Mouse (Mus musculus) MEL (cell line): ENCODE data around the gene Sema3f. TPM values are rescaled to one million over a fixed set of nuclear protein-coding genes. Genes with fewer than 3 reads are reported as not detected.

Experiments
- DNase-seq: peaks from one replicate; pipeline ENCODE4 v3.0.0; 2011; ENCODE audit warnings: low read depth, low spot score
- H3K27ac ChIP-seq: 2 replicates; pipeline ENCODE4 v1.5.1; 2012; ENCODE audit warnings: low read depth, mild to moderate bottlenecking, control low read depth, low read length, moderate library complexity; ENCODE audit not compliant: control insufficient read depth
- H3K27me3 ChIP-seq, 2 experiments: fragments of 150-350 bp in 1 of 2; sonication (generic) in 1 of 2; 2 replicates each; pipeline ENCODE4 v1.6.1; 2012; ENCODE audit warnings: low read length in 2 of 2, mild to moderate bottlenecking in 2 of 2, improper control_type of control experiment in 1 of 2, moderate library complexity in 1 of 2; ENCODE audit not compliant: insufficient read depth in 2 of 2, control insufficient read depth in 1 of 2
- H3K36me3 ChIP-seq, 2 experiments: 2 replicates each; pipeline ENCODE4 v1.6.1; 2012 to 2014; ENCODE audit warnings: low read length in 2 of 2, improper control_type of control experiment in 1 of 2, inconsistent platforms in 1 of 2, mild to moderate bottlenecking in 1 of 2; ENCODE audit not compliant: insufficient read depth in 2 of 2, control insufficient read depth in 1 of 2
- H3K4me1 ChIP-seq, 2 experiments: fragments of 150-350 bp in 1 of 2; sonication (generic) in 1 of 2; 2 replicates each; pipeline ENCODE4 v1.6.1; 2012; ENCODE audit warnings: low read length in 2 of 2, improper control_type of control experiment in 1 of 2, mild to moderate bottlenecking in 1 of 2; ENCODE audit not compliant: insufficient read depth in 2 of 2, control insufficient read depth in 1 of 2
- H3K4me3 ChIP-seq, 2 experiments: fragments of 150-350 bp in 1 of 2; sonication (generic) in 1 of 2; 2 replicates each; pipeline ENCODE4 v1.5.1; 2012; ENCODE audit warnings: low read depth in 2 of 2, low read length in 2 of 2, mild to moderate bottlenecking in 2 of 2, moderate library complexity in 2 of 2, control low read depth in 1 of 2, improper control_type of control experiment in 1 of 2; ENCODE audit not compliant: control insufficient read depth in 1 of 2, insufficient read depth in 1 of 2
- H3K79me2 ChIP-seq: 2 replicates; pipeline ENCODE4 v1.6.1; 2012; ENCODE audit warnings: mild to moderate bottlenecking, low read length, moderate library complexity; ENCODE audit not compliant: control insufficient read depth, poor library complexity, insufficient read depth
- H3K9ac ChIP-seq: 2 replicates; pipeline ENCODE4 v1.6.1; 2012; ENCODE audit warnings: low read depth, mild to moderate bottlenecking, control low read depth, low read length, moderate library complexity; ENCODE audit not compliant: control insufficient read depth, poor library complexity, severe bottlenecking
- H3K9me3 ChIP-seq: fragments of 150-350 bp; sonication (generic); replicated peaks from 2 replicates; pipeline ENCODE4 v1.6.1; 2012; ENCODE audit warnings: mild to moderate bottlenecking, low read length, improper control_type of control experiment, moderate library complexity; ENCODE audit not compliant: insufficient read depth
- CHD2 ChIP-seq: IDR thresholded peaks from 2 replicates; pipeline ENCODE4 v1.6.1; 2011; ENCODE audit warnings: low read length, improper control_type of control experiment
- CTCF ChIP-seq, 3 experiments: IDR thresholded peaks in 2 of 3; conservative IDR thresholded peaks in 1 of 3; 2 replicates each; pipeline ENCODE4 v1.5.1; 2011 to 2012; ENCODE audit warnings: low read length in 3 of 3, low read depth in 2 of 3, mild to moderate bottlenecking in 2 of 3, improper control_type of control experiment in 1 of 3, inconsistent platforms in 1 of 3, mixed read lengths in 1 of 3, moderate library complexity in 1 of 3; ENCODE audit not compliant: control insufficient read depth in 1 of 3, insufficient read depth in 1 of 3, poor library complexity in 1 of 3, severe bottlenecking in 1 of 3
- E2F4 ChIP-seq: IDR thresholded peaks from 2 replicates; pipeline ENCODE4 v1.6.1; 2011; ENCODE audit warnings: low read depth, low read length, improper control_type of control experiment, borderline replicate concordance
- ETS1 ChIP-seq: IDR thresholded peaks from 2 replicates; pipeline ENCODE4 v1.6.1; 2012; ENCODE audit warnings: low read depth, mild to moderate bottlenecking, inconsistent platforms, low read length, improper control_type of control experiment, moderate library complexity
- HCFC1 ChIP-seq: IDR thresholded peaks from 2 replicates; pipeline ENCODE4 v1.6.1; 2012; ENCODE audit warnings: low read depth, mild to moderate bottlenecking, inconsistent platforms, low read length, improper control_type of control experiment, moderate library complexity
- MEF2A ChIP-seq: IDR thresholded peaks from 2 replicates; pipeline ENCODE4 v1.6.1; 2014; ENCODE audit warnings: low read depth, mild to moderate bottlenecking, inconsistent platforms, low read length, improper control_type of control experiment; ENCODE audit not compliant: poor library complexity, insufficient replicate concordance, severe bottlenecking; ENCODE audit errors: extremely low read depth
- MXI1 ChIP-seq: IDR thresholded peaks from 2 replicates; pipeline ENCODE4 v1.6.1; 2011; ENCODE audit warnings: mild to moderate bottlenecking, low read depth, low read length, improper control_type of control experiment
- MYB ChIP-seq: IDR thresholded peaks from 2 replicates; pipeline ENCODE4 v1.6.1; 2011; ENCODE audit warnings: mild to moderate bottlenecking, low read depth, low read length, improper control_type of control experiment
- POLR2AphosphoS5 ChIP-seq: IDR thresholded peaks from 2 replicates; pipeline ENCODE4 v1.6.1; 2012; ENCODE audit warnings: low read depth, borderline replicate concordance, mild to moderate bottlenecking, inconsistent platforms, low read length, moderate library complexity, mixed read lengths
- RAD21 ChIP-seq: IDR thresholded peaks from 2 replicates; pipeline ENCODE4 v1.6.1; 2011; ENCODE audit warnings: mild to moderate bottlenecking, low read depth, low read length, improper control_type of control experiment
- TBP ChIP-seq: IDR thresholded peaks from 2 replicates; pipeline ENCODE4 v1.8.0; 2011; ENCODE audit warnings: low read depth, low read length, improper control_type of control experiment
- TCF12 ChIP-seq: IDR thresholded peaks from 2 replicates; pipeline ENCODE4 v1.6.1; 2014; ENCODE audit warnings: low read depth, mild to moderate bottlenecking, inconsistent platforms, low read length, improper control_type of control experiment, moderate library complexity
- USF1 ChIP-seq: IDR thresholded peaks from 2 replicates; pipeline ENCODE4 v1.6.1; 2014; ENCODE audit warnings: low read depth, mild to moderate bottlenecking, inconsistent platforms, low read length, improper control_type of control experiment, moderate library complexity
- USF2 ChIP-seq, 2 experiments: IDR thresholded peaks; 2 replicates each; pipeline ENCODE4 v1.6.1; 2011 to 2012; ENCODE audit warnings: improper control_type of control experiment in 2 of 2, low read length in 2 of 2, borderline replicate concordance in 1 of 2, inconsistent platforms in 1 of 2, low read depth in 1 of 2, mild to moderate bottlenecking in 1 of 2; ENCODE audit not compliant: insufficient read depth in 1 of 2
- ZKSCAN1 ChIP-seq: IDR thresholded peaks from 2 replicates; pipeline ENCODE4 v1.6.1; 2012; ENCODE audit warnings: low read depth, mild to moderate bottlenecking, inconsistent platforms, low read length, improper control_type of control experiment, moderate library complexity
- ZNF384 ChIP-seq: IDR thresholded peaks from 2 replicates; pipeline ENCODE4 v1.6.1; 2012; ENCODE audit warnings: low read depth, mild to moderate bottlenecking, inconsistent platforms, low read length, improper control_type of control experiment
- polyA plus RNA-seq, 2 experiments: library from polyadenylated mRNA; stranded (reverse) in 1 of 2; unstranded in 1 of 2; fragments of >175 nt in 1 of 2; fragments of >200 nt in 1 of 2; gene quantifications; 2 replicates each; pipeline versions ENCODE4 v1.2.1 to v1.2.4; 2012; ENCODE audit warnings: low replicate concordance in 2 of 2, low read depth in 1 of 2; ENCODE audit not compliant: insufficient read length in 2 of 2, insufficient read depth in 1 of 2, missing spikeins in 1 of 2
- total RNA-seq: library from RNA; depleted of rRNA; stranded (reverse); fragments of 300-350 nt; gene quantifications from 2 replicates; pipeline ENCODE4 v1.2.3, GENCODE M21; 2012; rRNA removed

Sema3f gene
- total and polyA plus RNA-seq, 3 experiments = not detected

DNA sequence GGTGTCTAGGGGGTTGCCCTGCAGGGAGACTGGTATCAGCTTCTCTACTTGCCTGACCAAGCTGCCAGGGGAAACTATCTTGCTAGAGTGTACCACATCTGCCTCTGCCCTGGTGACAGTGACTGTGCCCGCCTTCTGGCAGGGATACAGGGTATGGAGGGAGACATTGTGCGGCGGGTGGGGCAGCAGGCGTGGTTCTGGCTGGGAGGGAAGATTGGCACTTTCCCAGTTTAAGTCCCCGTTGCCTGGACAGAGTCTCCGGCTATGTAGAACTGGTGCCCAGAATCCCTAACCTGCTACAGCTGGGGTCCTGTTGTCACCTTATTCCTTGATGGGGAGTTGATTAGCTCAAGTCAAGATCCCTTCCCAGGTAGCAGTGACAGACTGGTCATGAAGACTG lies 77.8 kb downstream of the Sema3f start:
- peak overlapping the region; percentile 73 to 88; a peak in 3 of 4 replicates for H3K4me3 ChIP-seq
- peak overlapping the region; percentile 94 for H3K27ac ChIP-seq
- H3K9me3 ChIP-seq = no peaks in the 10 kb centered on the region
- H3K4me1 ChIP-seq = peaks cover 5 to 27% of the 10 kb centered on the region in 2 experiments; a peak in 3 of 4 replicates
- DNase-seq = peak; percentile 45
- peaks cover 56% of the 10 kb centered on the region for H3K79me2 ChIP-seq
- peaks cover 0 to 19% of the 10 kb centered on the region in 2 experiments; a peak in 2 of 4 replicates for H3K36me3 ChIP-seq
- H3K9ac ChIP-seq = peak overlapping the region; percentile 98
- TF ChIP-seq USF1 = no peak
- TF ChIP-seq ETS1 = no peak
- TF ChIP-seq POLR2AphosphoS5 = no peak
- no peak for TF ChIP-seq TBP
- no peak for TF ChIP-seq ZKSCAN1
- TF ChIP-seq MYB = no peak
- TF ChIP-seq ZNF384 = no peak
- TF ChIP-seq USF2 (IDR thresholded peaks at IDR 0.05; ENCODE audit: borderline replicate concordance in 1 of 2, insufficient read depth in 1 of 2, low read depth in 1 of 2, low read length in 2 of 2) = no peak
- no peak for TF ChIP-seq TCF12
- no peak for TF ChIP-seq RAD21
- TF ChIP-seq CHD2 = no peak
- no peaks in the 10 kb centered on the region for H3K27me3 ChIP-seq

DNA sequence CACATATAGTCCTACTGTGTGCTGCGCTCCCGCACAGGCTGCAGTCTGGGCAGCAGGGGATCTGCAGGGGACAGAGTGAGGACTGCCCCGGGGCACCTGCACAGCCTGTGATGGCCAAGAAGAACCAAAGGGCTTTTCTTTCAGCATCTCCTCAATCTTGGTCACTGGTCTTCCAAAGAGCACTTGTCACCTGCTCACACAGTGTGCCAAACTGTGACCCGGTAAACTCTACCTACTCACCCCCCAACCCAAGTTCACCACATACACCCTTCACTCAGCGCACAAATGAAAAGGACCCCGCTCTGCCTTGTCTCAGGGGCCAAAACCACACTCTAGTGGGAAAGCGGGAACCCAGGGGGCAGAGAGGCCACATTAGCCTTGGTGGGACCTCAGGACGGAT lies 78.4 kb downstream of the Sema3f start:
- Histone ChIP-seq H3K36me3 (peaks cover 0 to 19% of the 10 kb centered on the region in 2 experiments; a peak in 2 of 4 replicates), H3K79me2 (peaks cover 60% of the 10 kb centered on the region), H3K9me3 (no peaks in the 10 kb centered on the region), H3K4me3 (no peak overlapping the region), H3K9ac (no peak overlapping the region), H3K27me3 (no peaks in the 10 kb centered on the region), H3K27ac (peak overlapping the region; percentile 16; the same call in 1 of the 2 replicates), H3K4me1 (peaks cover 5 to 27% of the 10 kb centered on the region in 2 experiments; a peak in 3 of 4 replicates)
- TF ChIP-seq MXI1 (no peak), HCFC1 (no peak), E2F4 (no peak), MEF2A (no peak), CTCF (IDR thresholded peaks at IDR 0.05 in 2 of 3, conservative IDR thresholded peaks at IDR 0.05 in 1 of 3; ENCODE audit: control insufficient read depth in 1 of 3, insufficient read depth in 1 of 3, low read depth in 2 of 3, low read length in 3 of 3, poor library complexity in 1 of 3, severe bottlenecking in 1 of 3) (no peak), ZKSCAN1 (peak; percentile 88; the same call in 1 of the 2 replicates), USF1 (no peak)
- DNase-seq = no peak

Other genes with a start within 250 kb of the Sema3f start
- 26.0 and 34.6 TPM in 2 replicates for gene Tmem115, start 176.5 kb downstream of the Sema3f start, total RNA-seq
- gene Tmem115, start 176.5 kb downstream of the Sema3f start, polyA plus RNA-seq = 10 to 100 TPM in 1 of 2 experiments, not detected in 1; 39.3 TPM
- gene Cyb561d2, start 168.3 kb downstream of the Sema3f start, total RNA-seq = 38.1 and 38.3 TPM in 2 replicates
- gene Cyb561d2, start 168.3 kb downstream of the Sema3f start, polyA plus RNA-seq = 10 to 100 TPM in 1 of 2 experiments, not detected in 1; 37.8 TPM
- 23.2 and 25.4 TPM in 2 replicates for gene Nprl2, start 168.2 kb downstream of the Sema3f start, total RNA-seq
- 10 to 100 TPM in 1 of 2 experiments, not detected in 1; 30.2 TPM for gene Nprl2, start 168.2 kb downstream of the Sema3f start, polyA plus RNA-seq
- 0.26 and 0.31 TPM in 2 replicates for gene Zmynd10, start 163.2 kb downstream of the Sema3f start, total RNA-seq
- under 1 TPM in 1 of 2 experiments, not detected in 1; 0.85 TPM for gene Zmynd10, start 163.2 kb downstream of the Sema3f start, polyA plus RNA-seq
- gene Rassf1, start 158.9 kb downstream of the Sema3f start, total RNA-seq = 40.6 and 48.0 TPM in 2 replicates
- gene Rassf1, start 158.9 kb downstream of the Sema3f start, polyA plus RNA-seq = 10 to 100 TPM in 1 of 2 experiments, not detected in 1; 56.9 TPM
- 29.9 and 36.2 TPM in 2 replicates for gene Tusc2, start 147.2 kb downstream of the Sema3f start, total RNA-seq
- 10 to 100 TPM in 1 of 2 experiments, not detected in 1; 48.9 TPM for gene Tusc2, start 147.2 kb downstream of the Sema3f start, polyA plus RNA-seq
- 24.8 and 32.0 TPM in 2 replicates for gene Hyal2, start 142.5 kb downstream of the Sema3f start, total RNA-seq
- 10 to 100 TPM in 1 of 2 experiments, not detected in 1; 31.3 TPM for gene Hyal2, start 142.5 kb downstream of the Sema3f start, polyA plus RNA-seq
- 1.1 and 1.3 TPM in 2 replicates for gene Hyal1, start 133.5 kb downstream of the Sema3f start, total RNA-seq
- 1 to 10 TPM in 1 of 2 experiments, not detected in 1; 3.4 TPM for gene Hyal1, start 133.5 kb downstream of the Sema3f start, polyA plus RNA-seq
- 14.3 and 15.1 TPM in 2 replicates for gene Naa80, start 131.6 kb downstream of the Sema3f start, total RNA-seq
- gene Naa80, start 131.6 kb downstream of the Sema3f start, polyA plus RNA-seq = 10 to 100 TPM in 1 of 2 experiments, not detected in 1; 74.0 TPM
- gene Hyal3, start 129.7 kb downstream of the Sema3f start, total RNA-seq = 1.8 and 2.3 TPM in 2 replicates
- 1 to 10 TPM in 1 of 2 experiments, not detected in 1; 6.8 TPM for gene Hyal3, start 129.7 kb downstream of the Sema3f start, polyA plus RNA-seq
- gene Ifrd2, start 122.8 kb downstream of the Sema3f start, total RNA-seq = 136 and 147 TPM in 2 replicates
- 100 to 1,000 TPM in 1 of 2 experiments, not detected in 1; 292 TPM for gene Ifrd2, start 122.8 kb downstream of the Sema3f start, polyA plus RNA-seq
- gene Sema3b, start 101.2 kb downstream of the Sema3f start, total RNA-seq = 0.04 and 0.07 TPM in 2 replicates
- gene Sema3b, start 101.2 kb downstream of the Sema3f start, polyA plus RNA-seq = under 1 TPM in 1 of 2 experiments, not detected in 1; 0.21 TPM
- 129 and 131 TPM in 2 replicates for gene Gnai2, start 75.1 kb downstream of the Sema3f start, total RNA-seq
- 100 to 1,000 TPM; 137 to 335 TPM for gene Gnai2, start 75.1 kb downstream of the Sema3f start, polyA plus RNA-seq
- not detected in 2 replicates for gene Slc38a3, start 40.9 kb downstream of the Sema3f start, total RNA-seq
- not detected for gene Slc38a3, start 40.9 kb downstream of the Sema3f start, polyA plus RNA-seq
- gene Gnat1, start 30.8 kb downstream of the Sema3f start, total RNA-seq = 0.27 TPM in 1 of 2 replicates, not detected in the other
- gene Gnat1, start 30.8 kb downstream of the Sema3f start, polyA plus RNA-seq = 100 to 1,000 TPM in 1 of 2 experiments, not detected in 1; 326 TPM
- gene Rbm5, start 60.5 kb upstream of the Sema3f start, total RNA-seq = 80.2 and 87.6 TPM in 2 replicates
- 100 to 1,000 TPM; 125 to 143 TPM for gene Rbm5, start 60.5 kb upstream of the Sema3f start, polyA plus RNA-seq
- 54.2 and 55.8 TPM in 2 replicates for gene Rbm6, start 162.8 kb upstream of the Sema3f start, total RNA-seq
- 100 to 1,000 TPM in 1 of 2 experiments, 10 to 100 TPM in 1; 55.7 to 521 TPM for gene Rbm6, start 162.8 kb upstream of the Sema3f start, polyA plus RNA-seq
- 10.1 and 11.5 TPM in 2 replicates for gene Mon1a, start 177.7 kb upstream of the Sema3f start, total RNA-seq
- 10 to 100 TPM in 1 of 2 experiments, not detected in 1; 13.5 TPM for gene Mon1a, start 177.7 kb upstream of the Sema3f start, polyA plus RNA-seq
- 136 and 149 TPM in 2 replicates for gene Mst1r, start 196.4 kb upstream of the Sema3f start, total RNA-seq
- gene Mst1r, start 196.4 kb upstream of the Sema3f start, polyA plus RNA-seq = 100 to 1,000 TPM in 1 of 2 experiments, not detected in 1; 133 TPM
- not detected in 2 replicates for gene Actl11, start 218.0 kb upstream of the Sema3f start, total RNA-seq
- not detected for gene Actl11, start 218.0 kb upstream of the Sema3f start, polyA plus RNA-seq
- gene Camkv, start 225.2 kb upstream of the Sema3f start, total RNA-seq = 0.08 and 0.39 TPM in 2 replicates
- under 1 TPM in 1 of 2 experiments, not detected in 1; 0.14 TPM for gene Camkv, start 225.2 kb upstream of the Sema3f start, polyA plus RNA-seq
- 37.3 and 43.6 TPM in 2 replicates for gene Traip, start 239.7 kb upstream of the Sema3f start, total RNA-seq
- gene Traip, start 239.7 kb upstream of the Sema3f start, polyA plus RNA-seq = 10 to 100 TPM in 1 of 2 experiments, not detected in 1; 65.2 TPM